Mouse (Mus musculus) MEL (cell line): ENCODE results near the gene Per1.

Experiments
- CTCF ChIP-seq, 3 experiments: IDR thresholded peaks in 2 of 3; conservative IDR thresholded peaks in 1 of 3; 2 replicates each; pipeline ENCODE4 v1.5.1; 2011 to 2012; ENCODE audit warnings: low read length in 3 of 3, low read depth in 2 of 3, mild to moderate bottlenecking in 2 of 3, improper control_type of control experiment in 1 of 3, inconsistent platforms in 1 of 3, mixed read lengths in 1 of 3, moderate library complexity in 1 of 3; ENCODE audit not compliant: control insufficient read depth in 1 of 3, insufficient read depth in 1 of 3, poor library complexity in 1 of 3, severe bottlenecking in 1 of 3
- POLR2A ChIP-seq, 2 experiments: IDR thresholded peaks; 2 replicates each; pipeline ENCODE4 v1.6.1; 2011 to 2012; ENCODE audit warnings: low read length in 2 of 2, mild to moderate bottlenecking in 2 of 2, control low read depth in 1 of 2, improper control_type of control experiment in 1 of 2, low read depth in 1 of 2, moderate library complexity in 1 of 2; ENCODE audit not compliant: control insufficient read depth in 1 of 2, insufficient read depth in 1 of 2, poor library complexity in 1 of 2
- RCOR1 ChIP-seq: IDR thresholded peaks from 2 replicates; pipeline ENCODE4 v1.6.1; 2012; ENCODE audit warnings: low read depth, mild to moderate bottlenecking, inconsistent platforms, low read length, improper control_type of control experiment

DNA sequence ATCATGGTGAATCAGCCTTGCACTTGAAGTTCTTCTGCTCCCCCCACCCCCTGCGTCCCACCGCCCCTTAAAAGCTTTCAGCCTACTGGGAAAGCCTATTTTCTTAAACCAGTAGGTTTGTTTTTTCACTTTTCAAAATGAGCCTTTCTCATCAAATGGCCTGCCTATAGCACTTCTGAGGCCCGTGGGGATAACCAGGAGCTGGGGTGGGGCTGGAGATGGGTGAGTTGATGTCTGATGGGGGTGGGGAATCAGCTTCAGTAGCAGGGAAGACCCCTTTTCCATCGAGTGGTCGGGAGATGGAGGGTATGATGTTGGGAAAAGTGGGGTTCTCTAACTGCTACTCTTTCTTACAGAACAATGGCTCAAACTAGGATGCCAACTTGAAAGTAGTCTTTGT lies 21.8 kb downstream of the Per1 start:
- TF ChIP-seq RCOR1 (no peak), POLR2A (IDR thresholded peaks at IDR 0.05; ENCODE audit: control insufficient read depth in 1 of 2, insufficient read depth in 1 of 2, low read depth in 1 of 2, low read length in 2 of 2, poor library complexity in 1 of 2) (no peak), CTCF (IDR thresholded peaks at IDR 0.05 in 2 of 3, conservative IDR thresholded peaks at IDR 0.05 in 1 of 3; ENCODE audit: control insufficient read depth in 1 of 3, insufficient read depth in 1 of 3, low read depth in 2 of 3, low read length in 3 of 3, poor library complexity in 1 of 3, severe bottlenecking in 1 of 3) (no peak)
